Mouse (Mus musculus): ENCODE data around the gene Nfib.

DNA sequence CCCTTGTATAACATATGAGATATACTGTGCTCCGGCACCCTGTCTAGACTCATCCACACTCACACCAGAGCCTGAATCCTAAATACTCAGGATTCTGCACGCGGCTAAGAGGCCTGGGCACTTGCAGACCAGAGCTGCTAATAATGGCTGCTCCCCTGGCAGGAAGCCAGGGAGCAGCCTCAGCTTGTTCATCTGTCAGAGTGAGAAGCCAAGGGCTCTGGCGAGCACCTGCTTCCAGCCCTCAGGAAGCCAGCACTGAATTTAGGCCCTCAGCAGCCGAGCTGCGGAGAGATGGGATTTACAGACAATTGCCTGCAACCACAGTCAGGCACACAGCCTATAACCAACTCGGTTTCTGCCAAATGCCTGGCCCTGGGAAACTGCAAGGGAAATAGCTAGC is 15.3 kb downstream of the Nfib start:
- TF ChIP-seq POLR2A (IDR thresholded peaks at IDR 0.05; ENCODE audit: control insufficient read depth, extremely low read depth, insufficient read depth, low read length, poor library complexity) (no peak), CTCF (IDR thresholded peaks at IDR 0.05; ENCODE audit: borderline replicate concordance, control insufficient read depth, extremely low read depth, insufficient read depth, low read length, poor library complexity) (no peak)

Data from thymus, adult 2 months (tissue).